Mouse (Mus musculus) heart, postnatal 0 days (tissue): ENCODE results near the gene Srp68.

Experiments used
- CTCF ChIP-seq: IDR thresholded peaks from 2 replicates; pipeline ENCODE4 v1.5.1; 2016; ENCODE audit warnings: antibody characterized with exemption, control low read depth, low read depth
- EP300 ChIP-seq: IDR thresholded peaks from 2 replicates; pipeline ENCODE4 v1.6.1; 2016; ENCODE audit warnings: antibody characterized with exemption, low read depth

- TF ChIP-seq CTCF (no peak), EP300 (no peak)
These were observed 61.2 kb downstream of the Srp68 start for GRCm38 (mm10) chr11:116212847-116213246.
